Mouse (Mus musculus) cerebral cortex, adult 2 months (tissue): ENCODE results near the gene Krt83.

Experiments
- WGBS: fragments of 180-500 bp; shearing (Covaris S2); methylation state at CpG from one replicate; pipeline ENCODE4 v1.1.7; 2018; 5-methylcytosine and 5-hydroxymethylcytosine counted together

The Krt83 gene

DNA sequence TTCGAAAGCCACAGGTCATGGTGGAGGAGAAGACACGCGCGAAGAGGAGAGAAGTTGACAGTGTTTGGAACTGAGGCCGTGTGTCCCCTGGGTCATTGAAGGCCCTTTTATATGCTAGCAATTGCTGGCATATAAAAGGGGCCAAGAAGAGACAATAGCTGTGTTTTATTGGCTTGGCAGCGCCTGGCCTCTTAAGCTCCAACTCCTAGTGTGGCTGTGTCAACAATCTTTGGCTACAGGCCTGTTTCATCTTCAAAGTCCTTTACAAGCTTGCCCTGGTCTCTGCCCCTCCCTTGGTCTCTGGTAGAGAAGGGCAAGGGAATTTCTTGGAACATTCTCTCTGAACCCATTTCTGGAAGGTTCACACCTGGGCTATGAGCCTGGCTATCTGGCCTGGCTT lies at the start of gene Krt83:
Gene Krt83, minus strand, starts transcription at position 82 of the 400 bp plus-strand sequence.
- WGBS = 52% methylated on average over 6 of the region's 6 CpGs

DNA sequence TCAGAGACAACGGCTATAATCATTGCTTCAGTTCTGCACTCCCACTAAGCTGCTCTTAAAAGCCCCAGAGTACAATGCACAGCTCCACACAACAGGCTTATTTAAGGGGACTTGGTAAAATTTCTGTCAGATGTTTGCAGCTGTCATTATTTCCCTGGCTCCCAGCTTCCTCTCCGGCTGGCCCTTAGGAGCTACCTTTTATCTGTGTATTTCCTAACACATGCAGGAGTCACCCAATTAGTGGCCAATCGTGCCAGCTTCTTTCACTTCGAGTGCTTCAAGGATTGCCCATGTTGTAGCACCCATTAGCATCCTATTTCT lies 47.2 kb upstream of the Krt83 start:
- 56% methylated on average over 4 of the region's 4 CpGs for WGBS

- 43% methylated on average over 7 of the region's 7 CpGs for WGBS
Measured at GRCm38 (mm10) chr15:101537864-101538579, 46.7 kb upstream of the Krt83 start.

GRCm38 (mm10) chr15:101536054-101536850 lies 44.9 kb upstream of the Krt83 start:
- WGBS = 53% methylated on average over 9 of the region's 9 CpGs

DNA sequence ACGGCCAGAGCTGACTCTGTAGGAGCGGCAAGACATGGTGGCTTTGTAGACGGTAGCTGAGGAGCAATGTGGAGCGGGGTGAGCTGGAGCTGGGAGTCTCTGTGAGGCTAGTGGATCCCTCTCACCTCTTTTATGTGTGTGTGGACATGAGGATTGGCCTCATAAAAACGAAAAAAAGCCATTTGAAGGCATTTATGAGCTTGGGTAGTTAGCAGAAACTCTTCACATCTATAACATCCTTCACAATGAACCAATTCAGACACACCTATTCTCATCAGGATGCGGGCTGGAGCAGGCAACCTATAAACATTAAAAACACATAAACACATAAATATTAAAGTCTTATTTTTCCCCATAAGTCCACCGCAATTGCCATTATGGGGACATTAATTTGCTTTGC lies 41.4 kb upstream of the Krt83 start, which contains the start of gene Krt84:
Gene Krt84, minus strand, starts transcription at position 101 of the 400 bp plus-strand sequence.
- WGBS = 90% methylated on average over 7 of the region's 7 CpGs

- WGBS = 82% methylated on average over 4 of the region's 4 CpGs
Measured at GRCm38 (mm10) chr15:101522556-101523232, 31.4 kb upstream of the Krt83 start.

DNA sequence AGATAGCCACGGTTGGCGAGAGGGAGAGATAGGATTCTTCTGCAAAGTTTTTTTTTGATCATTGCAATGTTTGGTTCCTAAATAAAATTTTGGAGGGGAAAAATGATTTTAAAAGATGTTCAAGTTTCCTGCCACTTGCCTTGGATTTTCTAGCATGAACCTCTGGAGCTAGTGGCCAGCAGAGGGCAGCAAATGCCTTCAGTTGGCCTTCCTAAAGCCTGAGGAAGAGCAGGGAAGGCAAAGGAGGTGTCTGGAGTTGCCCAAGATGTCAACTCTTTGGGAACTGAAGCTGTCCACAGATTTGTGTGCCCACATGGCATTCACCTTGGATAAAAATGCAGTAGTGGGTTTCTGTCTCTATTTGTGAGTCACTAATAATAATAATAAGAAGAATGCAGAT lies 28.5 kb upstream of the Krt83 start:
- 15% methylated on average over 2 of the region's 2 CpGs for WGBS

- 76% methylated on average over 2 of the region's 2 CpGs for WGBS
Measured at GRCm38 (mm10) chr15:101517161-101517560, 25.8 kb upstream of the Krt83 start, which contains the start of gene Gm49425. TSS of gene Gm49425 (minus strand) at chr15:101517261.

DNA sequence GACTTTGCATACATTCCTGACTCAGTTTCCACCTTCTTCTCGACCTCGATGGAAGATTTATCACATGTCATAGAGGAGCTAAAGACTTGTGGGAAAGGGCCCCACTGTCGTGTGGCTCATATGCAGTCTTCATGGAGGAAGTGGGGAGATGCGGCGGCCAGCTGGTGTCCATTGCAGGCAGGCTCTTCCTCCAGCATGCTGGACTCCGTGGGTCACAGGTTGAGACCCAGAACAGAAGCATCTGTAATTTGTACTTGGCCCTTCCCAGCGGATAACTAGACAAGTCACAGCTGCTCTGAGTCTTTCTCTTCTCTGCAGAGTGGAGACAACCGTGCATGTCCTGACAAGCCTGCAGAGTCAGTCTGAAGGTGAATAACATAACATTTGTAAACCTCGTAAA lies 16.9 kb upstream of the Krt83 start:
- WGBS = 85% methylated on average over 9 of the region's 9 CpGs

GRCm38 (mm10) chr15:101506896-101507758 lies 15.8 kb upstream of the Krt83 start:
- WGBS = 72% methylated on average over 14 of the region's 14 CpGs

- 69% methylated on average over 2 of the region's 2 CpGs for WGBS
Measured at GRCm38 (mm10) chr15:101497181-101497580, 5.9 kb upstream of the Krt83 start.

GRCm38 (mm10) chr15:101495266-101495665 lies 4.0 kb upstream of the Krt83 start:
- WGBS = 94% methylated on average over 8 of the region's 8 CpGs

DNA sequence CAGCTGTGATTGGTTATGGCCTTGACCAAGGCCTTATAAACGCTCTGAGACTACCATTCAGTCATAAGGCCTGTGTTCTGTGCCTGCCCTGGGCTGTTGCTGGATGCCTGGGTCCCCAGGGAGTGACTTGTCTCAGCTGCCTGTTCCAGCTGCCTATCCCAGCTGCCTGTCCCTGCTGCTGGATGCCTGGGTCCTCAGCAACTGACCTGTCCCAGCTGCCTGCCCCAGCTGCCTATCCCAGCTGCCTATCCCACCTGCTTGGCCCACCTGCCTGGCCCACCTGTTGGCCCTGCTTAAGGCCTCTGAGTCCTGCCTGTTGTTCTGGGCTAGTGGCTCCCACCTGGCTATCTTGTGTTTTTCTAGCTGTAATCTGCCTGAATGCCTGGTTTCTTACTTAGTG lies 2.9 kb upstream of the Krt83 start:
- WGBS = 62% methylated on average over 1 of the region's 1 CpGs

DNA sequence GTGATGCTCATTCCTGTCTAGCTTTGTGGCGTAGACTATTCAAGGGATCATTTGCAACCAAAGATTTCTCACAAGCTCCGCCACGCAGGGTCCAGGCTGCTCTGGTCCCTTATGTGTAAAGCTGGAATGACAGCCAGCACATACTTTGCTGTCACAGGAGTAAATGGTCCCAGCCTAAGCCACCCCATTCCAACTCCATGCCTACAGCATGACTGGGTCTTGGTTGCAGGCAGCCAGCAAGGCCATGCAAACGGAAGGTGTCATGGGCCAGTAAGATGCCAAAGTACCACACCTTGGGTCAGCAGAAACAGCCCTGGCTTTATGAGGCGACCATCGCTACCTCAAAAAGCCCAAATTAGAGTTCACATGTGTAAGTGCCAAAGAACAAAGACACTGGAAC lies 2.4 kb upstream of the Krt83 start:
- 97% methylated on average over 6 of the region's 6 CpGs for WGBS

- WGBS = 71% methylated on average over 8 of the region's 8 CpGs
Measured at GRCm38 (mm10) chr15:101492718-101493117, 1.4 kb upstream of the Krt83 start.

- WGBS = 53% methylated on average over 11 of the region's 11 CpGs
Measured at GRCm38 (mm10) chr15:101485911-101486635, 5.2 kb downstream of the Krt83 start.

DNA sequence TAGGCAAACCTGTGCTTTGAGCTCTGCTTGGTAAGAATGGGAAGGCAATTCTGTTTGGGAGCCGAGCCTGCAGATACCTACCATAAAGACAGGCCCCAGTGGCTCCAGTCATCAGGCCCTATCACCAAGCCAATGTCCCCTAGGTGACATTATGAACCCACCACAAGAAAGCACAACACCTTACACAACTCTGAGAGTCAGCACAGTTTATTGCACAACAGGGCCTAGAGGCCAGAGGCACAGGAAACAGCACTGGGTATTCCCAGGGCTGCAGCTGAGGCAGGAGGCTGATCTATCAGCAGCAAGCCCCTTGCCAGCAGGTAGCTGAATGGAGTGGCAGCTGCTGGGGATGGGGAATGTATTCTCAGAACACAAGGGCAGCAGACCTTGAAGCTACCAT lies 6.4 kb downstream of the Krt83 start:
- 96% methylated on average over 1 of the region's 1 CpGs for WGBS

DNA sequence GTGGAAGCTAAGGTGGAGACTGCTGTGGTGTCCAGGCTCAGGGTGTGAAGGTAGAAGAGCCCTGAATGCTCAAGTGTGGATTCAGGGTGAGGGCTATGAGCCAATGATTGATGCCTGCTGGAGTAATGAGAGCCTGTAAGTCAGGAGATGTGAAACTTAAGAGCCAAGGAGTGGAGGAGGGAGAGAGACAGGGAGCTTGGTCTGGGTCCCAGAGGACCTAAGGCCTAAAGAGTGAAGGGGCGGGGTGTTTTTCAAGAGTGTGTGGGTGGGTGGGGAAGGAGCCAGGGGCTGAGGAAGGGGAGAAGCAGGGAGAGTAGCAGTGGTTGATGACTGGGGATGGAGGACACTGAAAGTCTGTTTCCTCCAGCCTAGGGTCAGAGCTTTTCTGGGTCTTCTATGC lies 7.7 kb downstream of the Krt83 start:
- 80% methylated on average over 1 of the region's 1 CpGs for WGBS

DNA sequence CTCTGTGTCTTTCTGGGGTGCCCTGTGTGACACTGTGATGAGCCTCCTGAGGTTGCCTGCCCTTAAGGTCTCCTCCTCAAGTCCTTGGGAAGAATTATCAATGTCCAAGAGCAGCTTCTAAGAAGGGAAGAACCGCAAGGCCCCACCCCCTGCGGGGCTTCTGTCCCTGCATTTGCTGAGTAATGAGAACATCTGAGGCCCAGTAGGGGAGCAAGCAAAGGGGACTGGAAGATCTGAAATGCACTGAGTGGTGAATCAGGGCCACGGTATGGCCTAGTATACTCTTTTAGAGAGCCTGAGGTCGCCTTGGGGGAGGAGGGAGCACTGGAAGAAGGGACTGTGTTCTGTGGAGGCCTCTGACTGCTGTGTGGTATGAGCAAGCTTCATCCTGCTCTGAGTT lies 9.3 kb downstream of the Krt83 start:
- WGBS = 69% methylated on average over 4 of the region's 4 CpGs

- 40% methylated on average over 11 of the region's 11 CpGs for WGBS
Measured at GRCm38 (mm10) chr15:101479666-101480060, 11.6 kb downstream of the Krt83 start.
